Mouse (Mus musculus): ENCODE measurements at regions not wholly inside any gene's neighbourhood (a gene's known extent, or its start where the extent isn't known, plus 50 kb on each side); places are given as distances from the start of the nearest gene placed in this dataset.

GRCm38 (mm10) chr1:61050346-61050745 lies 72.6 kb downstream of the Icos start:
- DNase-seq (ENCODE audit: low spot score in 2 of 2), result no peak

- DNase-seq (ENCODE audit: low spot score in 2 of 2), result no peak
Measured at GRCm38 (mm10) chr1:61053676-61054075, 75.9 kb downstream of the Icos start.

- DNase-seq (ENCODE audit: low spot score in 2 of 2), result no peak
Measured at GRCm38 (mm10) chr1:61054391-61054790, 76.7 kb downstream of the Icos start.

- peak; percentile 42 to 66 for DNase-seq (ENCODE audit: low spot score in 2 of 2)
Measured at GRCm38 (mm10) chr1:61055176-61055575, 77.4 kb downstream of the Icos start.

GRCm38 (mm10) chr1:61059910-61060536 lies 82.3 kb downstream of the Icos start:
- no peak for DNase-seq (ENCODE audit: low spot score in 2 of 2)

DNA sequence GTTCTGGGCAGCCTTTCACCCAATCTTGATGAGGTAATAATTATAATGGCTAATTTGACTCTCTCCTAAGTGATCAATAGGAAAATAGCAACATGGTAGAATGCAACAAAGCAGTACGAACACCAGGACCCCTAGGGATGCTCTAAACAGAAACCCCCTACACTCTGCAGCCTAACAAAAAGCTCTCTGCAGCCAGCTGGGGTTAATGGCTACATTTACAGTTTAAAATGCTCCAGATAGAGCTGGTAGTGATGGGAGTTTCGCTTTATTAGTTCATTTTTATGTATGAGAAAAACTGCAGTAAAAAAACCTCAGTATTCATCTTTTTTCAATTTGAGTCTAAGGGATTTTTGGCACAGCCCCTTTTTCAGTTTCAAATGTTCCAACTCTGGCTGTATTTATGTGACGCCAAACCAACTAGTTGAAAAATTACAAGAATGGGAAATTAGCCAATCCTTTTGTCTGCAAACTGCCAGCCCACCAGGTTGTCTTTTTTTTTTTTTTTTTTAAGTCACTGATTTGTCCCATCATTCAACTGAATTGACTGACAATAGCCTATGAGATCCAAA lies 84.2 kb downstream of the Icos start:
- no peak for DNase-seq (ENCODE audit: low spot score in 2 of 2)

DNA sequence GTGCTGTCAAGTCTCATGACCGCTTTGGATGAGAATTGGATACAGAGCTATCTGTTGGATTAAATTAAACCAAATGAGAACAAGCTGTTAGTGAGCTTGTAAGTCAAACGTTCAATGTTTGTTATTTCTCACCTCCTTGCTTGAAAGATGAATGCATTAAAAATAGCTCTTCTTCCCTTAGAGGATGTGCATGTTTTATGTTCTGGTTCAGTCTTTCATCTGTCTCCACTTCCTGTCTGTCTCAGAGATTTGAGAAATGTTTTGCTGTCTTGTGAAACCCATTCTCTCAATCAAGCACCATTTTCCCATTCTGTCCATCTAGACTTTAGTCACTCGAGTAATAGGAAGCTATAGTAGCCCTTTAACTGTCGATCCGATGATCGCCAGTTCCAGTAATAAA lies 90.4 kb downstream of the Icos start:
- no peak for DNase-seq (ENCODE audit: low spot score in 2 of 2)

- no peak for DNase-seq (ENCODE audit: low spot score in 2 of 2)
Measured at GRCm38 (mm10) chr1:61074127-61074526, 96.4 kb downstream of the Icos start.

DNA sequence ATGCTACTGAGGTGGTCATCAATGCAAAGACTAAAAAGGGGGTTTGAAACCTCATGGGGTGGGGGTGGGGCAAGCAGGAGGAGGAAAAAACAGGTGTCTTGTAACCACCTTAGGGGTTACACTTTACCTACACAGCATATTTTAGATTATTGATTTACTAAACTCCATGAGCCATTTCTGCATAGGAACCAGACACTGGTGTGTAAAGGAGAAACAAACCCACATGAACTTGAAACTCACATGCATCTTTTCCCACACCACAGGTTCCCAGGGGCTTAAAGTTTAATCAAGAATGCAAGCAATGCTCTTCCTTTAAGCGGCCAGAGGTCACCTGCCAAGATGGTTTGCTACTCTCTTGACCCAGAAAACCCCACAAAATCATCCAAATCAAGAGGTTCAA lies 97.6 kb downstream of the Icos start:
- no peak for DNase-seq (ENCODE audit: low spot score in 2 of 2)

DNA sequence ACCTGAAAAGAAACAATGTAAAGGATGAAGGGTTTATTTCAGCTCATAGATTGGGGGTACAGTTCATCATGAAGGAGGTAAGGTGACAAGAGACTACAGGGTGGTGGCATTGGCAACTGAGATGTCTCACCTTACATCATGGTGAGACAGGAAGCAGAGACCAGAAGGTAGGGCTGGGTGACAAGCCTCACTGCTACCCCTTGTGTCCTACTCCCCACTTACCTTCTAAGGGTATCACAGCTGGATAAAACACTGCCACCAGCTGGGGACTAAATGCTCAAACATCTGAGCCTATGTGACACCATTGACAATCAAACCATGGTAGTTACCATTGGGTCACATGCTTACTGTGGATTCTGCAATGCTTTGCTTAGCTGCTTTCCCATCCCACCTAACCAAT lies 107.0 kb downstream of the Icos start:
- DNase-seq (ENCODE audit: low spot score in 2 of 2), result no peak

- no peak for DNase-seq (ENCODE audit: low spot score in 2 of 2)
Measured at GRCm38 (mm10) chr1:61086811-61087210, 109.1 kb downstream of the Icos start.

DNA sequence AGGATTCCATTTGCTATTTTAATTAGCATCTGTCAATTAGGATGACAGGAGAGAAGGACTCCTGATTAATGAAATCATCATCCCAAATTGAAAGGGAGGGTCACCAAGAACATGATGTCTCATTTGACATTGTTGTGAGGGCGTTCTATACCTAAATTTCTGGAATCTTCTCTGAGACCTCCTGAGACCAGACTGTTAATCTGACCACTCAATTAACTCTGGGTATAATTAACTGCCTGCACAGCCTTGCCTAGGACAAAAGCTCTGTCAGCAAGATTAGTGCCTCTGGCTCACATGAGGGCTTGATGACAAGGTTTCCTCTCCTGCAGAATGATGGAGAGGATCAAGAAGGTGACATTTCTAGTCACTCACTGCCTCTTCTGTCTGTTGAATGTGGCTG lies 113.1 kb downstream of the Icos start:
- no peak for DNase-seq (ENCODE audit: low spot score in 2 of 2)

DNA sequence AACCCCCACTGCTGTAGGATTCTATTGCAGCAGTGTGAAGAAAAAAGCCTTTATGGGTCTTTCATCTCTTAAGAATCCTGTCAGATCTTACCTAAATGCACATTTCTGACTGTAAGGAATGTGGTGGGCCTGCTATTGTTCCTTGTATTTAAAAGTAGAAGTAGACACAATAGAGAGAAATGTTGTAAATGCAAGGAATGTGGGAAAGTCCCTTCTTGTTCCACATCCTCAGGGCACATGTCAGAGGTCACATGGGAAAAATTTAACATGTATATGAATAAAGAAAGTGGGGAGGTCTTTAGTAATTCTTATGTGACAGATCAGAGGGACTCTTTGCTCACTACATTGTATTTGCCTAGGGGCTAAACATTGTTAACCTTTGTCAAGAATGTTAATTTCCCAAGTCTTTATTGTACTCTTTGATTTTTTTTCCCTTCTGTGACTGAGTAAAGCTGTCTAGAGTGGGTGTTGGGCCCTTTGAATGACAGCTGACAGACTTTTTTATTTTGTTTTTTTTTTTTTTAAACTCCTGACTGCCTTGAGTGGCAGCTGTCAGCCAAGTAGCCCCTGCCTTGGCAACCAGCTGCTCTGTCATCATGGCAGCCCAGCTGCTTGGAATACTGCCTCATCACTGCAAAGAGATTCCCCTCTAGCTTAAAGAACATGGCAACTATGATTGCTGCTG lies 117.9 kb downstream of the Icos start:
- no peak for DNase-seq (ENCODE audit: low spot score in 2 of 2)

GRCm38 (mm10) chr1:61099341-61099740 lies 121.6 kb downstream of the Icos start:
- DNase-seq (ENCODE audit: low spot score in 2 of 2), result no peak

DNA sequence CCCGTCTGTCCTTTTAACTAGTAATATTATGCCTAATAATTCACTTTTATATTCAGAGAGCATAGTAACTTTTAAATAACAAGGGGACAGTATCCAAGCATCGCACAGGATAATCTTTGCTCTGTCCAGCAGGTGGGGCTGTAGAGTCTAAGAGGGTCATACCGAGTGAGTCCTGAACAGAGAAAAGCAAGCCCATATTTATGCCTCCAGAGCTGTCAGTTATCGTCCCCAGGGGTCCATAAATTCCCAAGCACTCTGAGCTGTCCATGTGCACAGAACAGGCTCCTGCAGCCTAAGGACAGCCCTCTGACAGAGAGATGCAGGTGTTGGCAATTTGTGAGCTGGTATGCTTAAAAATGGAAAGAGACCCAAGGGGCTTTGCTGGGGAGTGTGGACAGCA lies 124.0 kb downstream of the Icos start:
- no peak for DNase-seq (ENCODE audit: low spot score in 2 of 2)

GRCm38 (mm10) chr1:61102346-61102745 lies 124.6 kb downstream of the Icos start:
- no peak for DNase-seq (ENCODE audit: low spot score in 2 of 2)

GRCm38 (mm10) chr1:61103581-61103980 lies 125.9 kb downstream of the Icos start:
- DNase-seq (ENCODE audit: low spot score in 2 of 2), result no peak

DNA sequence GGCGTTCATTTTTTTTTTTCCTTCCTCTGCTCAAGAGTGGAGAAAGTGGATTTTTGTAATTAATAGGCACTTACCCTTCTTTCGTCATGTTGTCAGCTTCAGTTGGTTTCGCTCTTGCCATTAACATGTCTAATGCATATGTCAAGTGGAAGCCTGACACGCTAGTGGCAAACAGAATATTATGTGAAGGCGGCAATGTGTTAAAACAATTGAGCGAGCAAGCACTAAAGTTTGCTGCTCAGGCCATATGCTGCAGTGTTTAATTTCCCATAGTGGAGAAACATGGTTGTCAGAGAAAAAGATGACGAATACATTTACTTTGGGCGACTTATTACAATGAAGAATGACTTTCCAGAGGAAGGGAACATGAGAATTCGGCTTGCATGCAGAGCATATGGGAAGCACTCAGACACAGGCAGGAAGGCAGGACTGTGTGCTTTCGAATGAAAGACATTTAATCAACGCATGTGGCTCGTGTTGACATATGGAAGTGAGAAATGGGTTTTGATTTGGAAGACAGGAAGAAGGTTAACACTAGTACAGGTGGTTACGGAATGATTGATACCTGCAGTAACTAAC lies 134.1 kb downstream of the Icos start:
- no peak for DNase-seq (ENCODE audit: low spot score in 2 of 2)

DNA sequence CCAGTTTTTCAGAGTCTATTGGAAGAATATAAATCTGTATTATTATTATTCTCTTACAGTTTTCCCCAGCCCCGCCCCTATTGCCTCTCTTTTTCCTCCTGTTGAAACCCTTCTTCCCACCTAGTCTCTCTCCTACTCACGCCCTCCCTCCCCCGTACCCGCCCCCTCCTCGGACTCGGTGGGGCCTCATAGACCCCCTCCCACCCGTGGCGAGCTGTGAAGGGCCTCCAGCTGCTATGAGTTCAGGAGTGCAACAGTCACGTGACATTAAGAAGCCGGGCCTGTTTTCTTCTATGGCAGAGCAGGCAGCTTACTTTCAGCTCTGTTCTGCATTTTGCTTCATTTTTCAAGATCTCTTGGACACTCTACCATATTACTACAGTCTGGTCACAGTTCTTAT lies 139.8 kb downstream of the Icos start:
- DNase-seq (ENCODE audit: low spot score in 2 of 2), result no peak

- no peak for DNase-seq (ENCODE audit: low spot score in 2 of 2)
Measured at GRCm38 (mm10) chr1:61118071-61118470, 140.3 kb downstream of the Icos start.

- DNase-seq (ENCODE audit: low spot score in 2 of 2), result no peak
Measured at GRCm38 (mm10) chr1:61121480-61121879, 143.8 kb downstream of the Icos start.

DNA sequence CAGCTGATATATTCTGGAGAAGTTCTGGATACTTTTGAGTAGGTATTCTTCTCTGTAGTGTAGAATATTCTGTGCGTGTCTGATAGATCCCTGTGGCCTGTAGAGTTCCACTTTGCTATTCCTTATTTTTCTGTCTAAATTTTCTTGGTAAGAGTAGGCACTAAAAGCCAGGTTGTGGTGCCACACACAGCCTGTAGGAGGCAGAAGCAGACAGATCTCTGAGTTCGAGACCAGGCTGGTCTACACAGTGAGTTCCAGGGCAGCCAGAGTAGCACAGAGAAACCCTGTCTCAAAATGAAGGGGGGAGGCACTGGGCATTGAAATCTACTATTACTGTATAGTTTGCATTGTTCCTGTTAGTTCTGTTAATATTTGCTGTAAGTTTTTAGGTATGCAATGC lies 147.4 kb downstream of the Icos start:
- DNase-seq (ENCODE audit: low spot score in 2 of 2), result no peak

All from urinary bladder, postnatal 4 days (tissue).